Mouse (Mus musculus) testis, adult 2 months (tissue): ENCODE data around the gene Slc11a2.
"Not testable (repeated sequence)": the region's sequence is repeated elsewhere in the genome, so short reads cannot be mapped to it uniquely, and the experiment has no call there.

Source experiments
- CTCF ChIP-seq: fragments of 200-500 bp; IDR thresholded peaks from 2 replicates; pipeline ENCODE4 v1.5.1; 2012; ENCODE audit warnings: low read depth, mild to moderate bottlenecking, inconsistent platforms, low read length, moderate library complexity; ENCODE audit not compliant: control insufficient read depth, insufficient read depth, insufficient replicate concordance
- POLR2A ChIP-seq: fragments of 200-500 bp; IDR thresholded peaks from 2 replicates; pipeline ENCODE4 v1.6.1; 2012; ENCODE audit warnings: low read depth, mild to moderate bottlenecking, inconsistent platforms, low read length, moderate library complexity; ENCODE audit not compliant: control insufficient read depth

DNA sequence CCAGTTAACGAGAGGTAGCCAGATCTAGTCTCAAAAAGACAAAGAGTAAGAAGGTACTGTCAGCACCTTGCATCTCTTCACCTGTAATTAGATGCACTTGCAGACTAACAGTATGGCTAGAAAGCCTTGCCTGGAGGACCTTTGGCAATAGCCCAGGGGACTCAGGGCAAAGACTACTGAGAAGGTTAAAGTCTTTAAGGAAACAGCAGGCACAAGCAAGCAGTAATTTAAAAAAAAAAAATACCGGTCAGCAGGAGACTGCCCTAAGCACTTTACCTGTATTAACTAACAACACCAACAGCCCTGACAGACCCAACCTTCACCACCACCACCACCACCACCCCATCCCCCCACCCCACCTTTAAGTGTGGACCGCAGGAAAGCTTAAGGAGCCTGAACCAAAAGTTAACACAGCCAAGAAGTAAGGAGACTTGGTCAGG, 3.1 kb downstream of the Slc11a2 start, which contains the start of gene Gm5475:
- TF ChIP-seq CTCF, POLR2A: not testable (repeated sequence)
